Mouse (Mus musculus) midbrain, embryonic 11.5 days (tissue): ENCODE measurements at regions not wholly inside any gene's neighbourhood (a gene's known extent, or its start where the extent isn't known, plus 50 kb on each side); places are given as distances from the start of the nearest gene placed in this dataset.

Source experiments
- ATAC-seq: fragments of 200-750 bp; cut with Nextera tagmentation; 2 replicates; pipeline ENCODE4 v1.8.0; 2017; ENCODE audit warnings: moderate TSS enrichment, moderate library complexity; ENCODE audit not compliant: low FRiP score
- DNase-seq: peaks from one replicate; pipeline ENCODE4 v3.0.0; 2015; ENCODE audit warnings: low spot score; ENCODE audit errors: missing footprints
- H3K27ac ChIP-seq: fragments of 300-500 bp; sonication (generic); 2 replicates; pipeline ENCODE4 v1.5.1; 2014; ENCODE audit warnings: low read depth, low read length
- H3K27me3 ChIP-seq: fragments of 300-500 bp; sonication (generic); 2 replicates; pipeline ENCODE4 v1.6.1; 2014; ENCODE audit warnings: mild to moderate bottlenecking, low read length, moderate library complexity, mixed read lengths; ENCODE audit not compliant: control insufficient read depth, insufficient read depth
- H3K36me3 ChIP-seq: fragments of 300-500 bp; sonication (generic); 2 replicates; pipeline ENCODE4 v1.6.1; 2014; ENCODE audit warnings: mild to moderate bottlenecking, low read length, moderate library complexity, mixed read lengths; ENCODE audit not compliant: control insufficient read depth, insufficient read depth
- H3K4me1 ChIP-seq: fragments of 300-500 bp; sonication (generic); 2 replicates; pipeline ENCODE4 v1.6.1; 2014; ENCODE audit warnings: low read length; ENCODE audit not compliant: control insufficient read depth, insufficient read depth
- H3K4me2 ChIP-seq: fragments of 300-500 bp; sonication (generic); 2 replicates; pipeline ENCODE4 v1.6.1; 2014; ENCODE audit warnings: mild to moderate bottlenecking, moderate library complexity
- H3K4me3 ChIP-seq: fragments of 300-500 bp; sonication (generic); 2 replicates; pipeline ENCODE4 v1.5.1; 2014; ENCODE audit warnings: low read depth, low read length
- H3K9ac ChIP-seq: fragments of 300-500 bp; sonication (generic); 2 replicates; pipeline ENCODE4 v1.6.1; 2014; ENCODE audit warnings: low read length
- H3K9me3 ChIP-seq: fragments of 300-500 bp; sonication (generic); 2 replicates; pipeline ENCODE4 v1.6.1; 2016; ENCODE audit warnings: low read length; ENCODE audit not compliant: control insufficient read depth
- WGBS: fragments of 180-500 bp; shearing (Covaris S2); extraction: QIAGEN DNeasy Blood & Tissue Kit; methylation state at CpG from one replicate; pipeline ENCODE4 v1.1.7; 2014; 5-methylcytosine and 5-hydroxymethylcytosine counted together

GRCm38 (mm10) chr3:100365354-100365945, 123.7 kb downstream of the Tent5c start:
- ATAC-seq: no peak
- Histone ChIP-seq H3K4me3 (no peak overlapping the region), H3K9me3 (no peaks in the 10 kb centered on the region), H3K9ac (no peak overlapping the region), H3K4me2 (no peak overlapping the region), H3K27me3 (no peaks in the 10 kb centered on the region), H3K27ac (no peak overlapping the region), H3K4me1 (no peaks in the 10 kb centered on the region), H3K36me3 (no peaks in the 10 kb centered on the region)
- WGBS: 80% methylated on average over 3 of the region's 3 CpGs
- DNase-seq: no peak

- 79% methylated on average over 2 of the region's 2 CpGs for WGBS
- Histone ChIP-seq H3K27me3 (no peaks in the 10 kb centered on the region), H3K36me3 (no peaks in the 10 kb centered on the region), H3K27ac (no peak overlapping the region), H3K4me3 (no peak overlapping the region), H3K4me1 (no peaks in the 10 kb centered on the region), H3K9ac (no peak overlapping the region), H3K4me2 (no peak overlapping the region), H3K9me3 (no peaks in the 10 kb centered on the region)
- DNase-seq: peak; percentile 59
- no peak for ATAC-seq
These were observed 124.4 kb downstream of the Tent5c start for GRCm38 (mm10) chr3:100364706-100365105.

- Histone ChIP-seq H3K36me3 (no peaks in the 10 kb centered on the region), H3K9ac (no peak overlapping the region), H3K4me1 (no peaks in the 10 kb centered on the region), H3K4me2 (no peak overlapping the region), H3K27ac (no peak overlapping the region), H3K9me3 (no peaks in the 10 kb centered on the region), H3K4me3 (no peak overlapping the region), H3K27me3 (no peaks in the 10 kb centered on the region)
- ATAC-seq (no peak), DNase-seq (peak; percentile 60)
- WGBS: 87% methylated on average over 3 of the region's 3 CpGs
These were observed 126.1 kb downstream of the Tent5c start for GRCm38 (mm10) chr3:100362983-100363382.

- DNase-seq (no peak), ATAC-seq (no peak)
- Histone ChIP-seq H3K36me3 (no peaks in the 10 kb centered on the region), H3K27ac (no peak overlapping the region), H3K4me1 (no peaks in the 10 kb centered on the region), H3K9me3 (no peaks in the 10 kb centered on the region), H3K9ac (no peak overlapping the region), H3K4me3 (no peak overlapping the region), H3K4me2 (no peak overlapping the region), H3K27me3 (no peaks in the 10 kb centered on the region)
- WGBS: 84% methylated on average over 3 of the region's 3 CpGs
These were observed 129.1 kb downstream of the Tent5c start for GRCm38 (mm10) chr3:100360019-100360418.

GRCm38 (mm10) chr3:100359036-100359435, 130.1 kb downstream of the Tent5c start:
- Histone ChIP-seq H3K4me2 (peak overlapping the region; percentile 22; the same call in 1 of the 2 replicates), H3K36me3 (no peaks in the 10 kb centered on the region), H3K4me1 (no peaks in the 10 kb centered on the region), H3K27ac (no peak overlapping the region), H3K9ac (0 out of 2 replicates have a peak overlapping the region, but pooled peaks have one; percentile 14), H3K4me3 (no peak overlapping the region), H3K9me3 (no peaks in the 10 kb centered on the region), H3K27me3 (no peaks in the 10 kb centered on the region)
- peak; percentile 92 for DNase-seq
- ATAC-seq: peak; percentile 91
- WGBS: 32% methylated on average over 8 of the region's 8 CpGs

GRCm38 (mm10) chr3:100333478-100333877, 155.6 kb downstream of the Tent5c start:
- Histone ChIP-seq H3K4me3 (no peak overlapping the region), H3K27me3 (no peaks in the 10 kb centered on the region), H3K9ac (no peak overlapping the region), H3K4me1 (no peaks in the 10 kb centered on the region), H3K36me3 (no peaks in the 10 kb centered on the region), H3K9me3 (no peaks in the 10 kb centered on the region), H3K4me2 (no peak overlapping the region), H3K27ac (no peak overlapping the region)
- ATAC-seq (no peak), DNase-seq (no peak)
- WGBS: 85% methylated on average over 2 of the region's 2 CpGs

GRCm38 (mm10) chr3:100318357-100318756, 156.2 kb upstream of the Wdr3 start:
- H3K9ac ChIP-seq: no peak overlapping the region
- no peaks in the 10 kb centered on the region for H3K27me3 ChIP-seq
- no peak for ATAC-seq
- no peak overlapping the region for H3K4me3 ChIP-seq
- no peaks in the 10 kb centered on the region for H3K9me3 ChIP-seq
- H3K4me2 ChIP-seq: no peak overlapping the region
- no peak overlapping the region for H3K27ac ChIP-seq
- no peaks in the 10 kb centered on the region for H3K4me1 ChIP-seq
- DNase-seq: no peak
- H3K36me3 ChIP-seq: no peaks in the 10 kb centered on the region

GRCm38 (mm10) chr3:100287818-100288217, 125.6 kb upstream of the Wdr3 start:
- no peaks in the 10 kb centered on the region for H3K27me3 ChIP-seq

GRCm38 (mm10) chr3:100266976-100267375, 104.8 kb upstream of the Wdr3 start:
- ATAC-seq: no peak
- Histone ChIP-seq H3K27ac (no peak overlapping the region), H3K27me3 (no peaks in the 10 kb centered on the region), H3K4me3 (no peak overlapping the region), H3K4me1 (no peaks in the 10 kb centered on the region), H3K36me3 (no peaks in the 10 kb centered on the region), H3K4me2 (no peak overlapping the region), H3K9ac (no peak overlapping the region), H3K9me3 (no peaks in the 10 kb centered on the region)
- no peak for DNase-seq

More at GRCm38 (mm10) chr3:100287818-100288217, 125.6 kb upstream of the Wdr3 start:
- Histone ChIP-seq H3K9me3 (no peaks in the 10 kb centered on the region), H3K4me1 (no peaks in the 10 kb centered on the region), H3K9ac (no peak overlapping the region), H3K4me2 (no peak overlapping the region), H3K4me3 (no peak overlapping the region), H3K27ac (no peak overlapping the region), H3K36me3 (no peaks in the 10 kb centered on the region)
- ATAC-seq (no peak), DNase-seq (no peak)
- WGBS: 78% methylated on average over 1 of the region's 1 CpGs
